Mouse (Mus musculus): Measurements from ENCODE around the gene Sf3a1. TPM values are rescaled to one million over a fixed set of nuclear protein-coding genes. Genes with fewer than 3 reads are reported as not detected.
"Not testable (repeated sequence)": the region's sequence is repeated elsewhere in the genome, so short reads cannot be mapped to it uniquely, and the experiment has no call there.

The Sf3a1 gene
- polyA plus RNA-seq (2015; fragmentation: Nextera tagmentation; extraction: Ambion mirVana), result 12.6 and 13.4 TPM in 2 replicates

GRCm38 (mm10) chr11:4159808-4160708 lies at the start of gene Sf3a1, which contains the start of gene Ccdc157:
Gene Sf3a1 (plus strand): TSS chr11:4160350.
Gene Ccdc157 (minus strand): TSS chr11:4160293.
- Histone ChIP-seq H3K9me3 (ENCODE audit: low read length) (no peaks in the 10 kb centered on the region), H3K27me3 (replicated peaks; ENCODE audit: insufficient read depth, low read length) (no peaks in the 10 kb centered on the region), H3K36me3 (ENCODE audit: insufficient read depth, low read length) (no peaks in the 10 kb centered on the region; the same call in 1 of the 2 replicates), H3K4me1 (ENCODE audit: insufficient read depth, low read depth, low read length) (peaks cover 11% of the 10 kb centered on the region; the same call in 1 of the 2 replicates), H3K4me2 (replicated peaks; ENCODE audit: low read depth, low read length) (peak within 1 kb of the TSS; percentile 81), H3K9ac (replicated peaks; ENCODE audit: low read depth) (peak within 1 kb of the TSS; percentile 55), H3K4me3 (ENCODE audit: low read depth, low read length) (peak within 1 kb of the TSS; percentile 59), H3K27ac (ENCODE audit: low read length) (peak within 1 kb of the TSS; percentile 81)
- 2% methylated on average over 52 of the region's 54 CpGs for WGBS
- TF ChIP-seq EP300 (IDR thresholded peaks at IDR 0.05), result no peak
- no peak for TF ChIP-seq CTCF (IDR thresholded peaks at IDR 0.05)
- ATAC-seq (peak; percentile 99), DNase-seq (ENCODE audit: low spot score) (peak; percentile 97)

DNA sequence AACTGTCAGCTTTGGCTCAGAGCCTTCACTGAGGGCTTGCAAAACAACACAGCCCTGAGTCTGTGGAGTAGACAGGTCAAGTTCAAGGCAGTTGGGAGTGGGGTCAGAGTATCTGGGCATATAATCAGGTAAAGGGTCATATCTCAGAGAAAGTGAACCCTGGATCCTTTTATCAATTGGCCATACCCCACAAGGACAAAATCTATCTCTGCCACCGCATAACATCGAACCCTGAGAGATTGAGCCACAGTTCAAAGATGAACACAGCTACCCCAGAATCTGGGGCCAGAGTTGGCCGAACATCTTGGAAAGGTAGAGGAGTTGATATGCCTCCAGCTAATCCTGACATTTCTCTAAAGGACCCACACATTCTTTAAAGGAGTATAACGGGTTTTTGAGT lies 48.1 kb upstream of the Sf3a1 start:
- no peak for DNase-seq (ENCODE audit: low spot score)
- no peak for ATAC-seq
- no peak overlapping the region for H3K27ac ChIP-seq (ENCODE audit: low read length)
- no peaks in the 10 kb centered on the region for H3K36me3 ChIP-seq (ENCODE audit: insufficient read depth, low read length)
- no peaks in the 10 kb centered on the region for H3K27me3 ChIP-seq (replicated peaks; ENCODE audit: insufficient read depth, low read length)
- WGBS, result 86% methylated on average over 4 of the region's 4 CpGs
- no peak overlapping the region for H3K4me2 ChIP-seq (replicated peaks; ENCODE audit: low read depth, low read length)
- H3K9me3 ChIP-seq (ENCODE audit: low read length), result no peaks in the 10 kb centered on the region
- H3K4me1 ChIP-seq (ENCODE audit: insufficient read depth, low read depth, low read length), result no peaks in the 10 kb centered on the region
- TF ChIP-seq EP300 (IDR thresholded peaks at IDR 0.05), result no peak
- TF ChIP-seq CTCF (IDR thresholded peaks at IDR 0.05), result no peak
- H3K9ac ChIP-seq (replicated peaks; ENCODE audit: low read depth), result no peak overlapping the region
- no peak overlapping the region for H3K4me3 ChIP-seq (ENCODE audit: low read depth, low read length)

DNA sequence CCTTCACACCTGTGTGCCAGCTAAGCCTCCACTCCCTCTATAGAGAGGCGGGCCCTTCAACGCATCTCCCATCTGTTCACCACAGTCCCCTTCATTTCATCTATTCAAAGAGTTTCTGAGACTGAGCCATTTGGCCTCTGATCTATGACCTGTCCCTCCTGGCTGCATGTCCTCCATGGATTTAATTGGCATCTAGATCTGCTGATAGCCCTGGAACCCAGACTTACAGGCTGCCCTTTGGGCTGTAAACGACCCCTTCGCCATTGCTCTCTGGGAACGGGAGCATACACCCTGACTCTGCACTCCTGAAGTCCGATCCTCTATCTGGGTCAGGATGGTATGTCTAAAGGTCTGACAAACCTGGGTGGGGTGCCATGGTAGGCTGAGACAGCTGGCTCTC lies 47.3 kb upstream of the Sf3a1 start:
- 79% methylated on average over 6 of the region's 6 CpGs for WGBS
- H3K4me1 ChIP-seq (ENCODE audit: insufficient read depth, low read depth, low read length), result peaks cover 6% of the 10 kb centered on the region; the same call in 1 of the 2 replicates
- H3K4me2 ChIP-seq (replicated peaks; ENCODE audit: low read depth, low read length), result no peak overlapping the region
- ATAC-seq (no peak), DNase-seq (ENCODE audit: low spot score) (no peak)
- no peak overlapping the region for H3K4me3 ChIP-seq (ENCODE audit: low read depth, low read length)
- H3K36me3 ChIP-seq (ENCODE audit: insufficient read depth, low read length), result no peaks in the 10 kb centered on the region
- H3K9ac ChIP-seq (replicated peaks; ENCODE audit: low read depth), result no peak overlapping the region
- TF ChIP-seq CTCF (IDR thresholded peaks at IDR 0.05) (no peak), EP300 (IDR thresholded peaks at IDR 0.05) (no peak)
- H3K9me3 ChIP-seq (ENCODE audit: low read length), result no peaks in the 10 kb centered on the region
- no peak overlapping the region for H3K27ac ChIP-seq (ENCODE audit: low read length)
- no peaks in the 10 kb centered on the region for H3K27me3 ChIP-seq (replicated peaks; ENCODE audit: insufficient read depth, low read length)

- no peak for DNase-seq (ENCODE audit: low spot score)
- no peaks in the 10 kb centered on the region for H3K27me3 ChIP-seq (replicated peaks; ENCODE audit: insufficient read depth, low read length)
- no peak overlapping the region for H3K4me3 ChIP-seq (ENCODE audit: low read depth, low read length)
- no peaks in the 10 kb centered on the region for H3K36me3 ChIP-seq (ENCODE audit: insufficient read depth, low read length)
- H3K4me1 ChIP-seq (ENCODE audit: insufficient read depth, low read depth, low read length), result peaks cover 6% of the 10 kb centered on the region; the same call in 1 of the 2 replicates
- no peak overlapping the region for H3K27ac ChIP-seq (ENCODE audit: low read length)
- no peak overlapping the region for H3K4me2 ChIP-seq (replicated peaks; ENCODE audit: low read depth, low read length)
- WGBS, result 70% methylated on average over 4 of the region's 4 CpGs
- H3K9ac ChIP-seq (replicated peaks; ENCODE audit: low read depth), result no peak overlapping the region
- TF ChIP-seq EP300 (IDR thresholded peaks at IDR 0.05), result no peak
- no peak for TF ChIP-seq CTCF (IDR thresholded peaks at IDR 0.05)
- ATAC-seq, result no peak
- no peaks in the 10 kb centered on the region for H3K9me3 ChIP-seq (ENCODE audit: low read length)
These were observed 46.7 kb upstream of the Sf3a1 start for GRCm38 (mm10) chr11:4113496-4113895.

GRCm38 (mm10) chr11:4113970-4114369 lies 46.2 kb upstream of the Sf3a1 start:
- 75% methylated on average over 6 of the region's 6 CpGs for WGBS
- H3K27ac ChIP-seq (ENCODE audit: low read length), result no peak overlapping the region
- no peaks in the 10 kb centered on the region for H3K27me3 ChIP-seq (replicated peaks; ENCODE audit: insufficient read depth, low read length)
- no peak for ATAC-seq
- no peak overlapping the region for H3K9ac ChIP-seq (replicated peaks; ENCODE audit: low read depth)
- TF ChIP-seq EP300 (IDR thresholded peaks at IDR 0.05) (no peak), CTCF (IDR thresholded peaks at IDR 0.05) (no peak)
- no peak overlapping the region for H3K4me3 ChIP-seq (ENCODE audit: low read depth, low read length)
- H3K4me1 ChIP-seq (ENCODE audit: insufficient read depth, low read depth, low read length), result peaks cover 6% of the 10 kb centered on the region; the same call in 1 of the 2 replicates
- DNase-seq (ENCODE audit: low spot score), result no peak
- no peaks in the 10 kb centered on the region for H3K36me3 ChIP-seq (ENCODE audit: insufficient read depth, low read length)
- H3K4me2 ChIP-seq (replicated peaks; ENCODE audit: low read depth, low read length), result no peak overlapping the region
- H3K9me3 ChIP-seq (ENCODE audit: low read length), result no peaks in the 10 kb centered on the region

- not testable (repeated sequence) for H3K4me2 ChIP-seq (replicated peaks; ENCODE audit: low read depth, low read length); DNase-seq (ENCODE audit: low spot score); H3K36me3 ChIP-seq (ENCODE audit: insufficient read depth, low read length); H3K4me3 ChIP-seq (ENCODE audit: low read depth, low read length); H3K4me1 ChIP-seq (ENCODE audit: insufficient read depth, low read depth, low read length); ATAC-seq; H3K27me3 ChIP-seq (replicated peaks; ENCODE audit: insufficient read depth, low read length); H3K27ac ChIP-seq (ENCODE audit: low read length); H3K9me3 ChIP-seq (ENCODE audit: low read length); H3K9ac ChIP-seq (replicated peaks; ENCODE audit: low read depth)
- WGBS, result 84% methylated on average over 6 of the region's 6 CpGs
These were observed 45.6 kb upstream of the Sf3a1 start for GRCm38 (mm10) chr11:4114541-4114940.

Measured in lung, postnatal 0 days (tissue).